Mouse (Mus musculus): Measurements from ENCODE around the gene Hdgf. TPM values are rescaled to one million over a fixed set of nuclear protein-coding genes. Genes with fewer than 3 reads are reported as not detected.

Hdgf gene
- 31.6 TPM for polyA plus RNA-seq (2017; shearing (Covaris generic))

GRCm38 (mm10) chr3:87905880-87906485 is at the start of gene Hdgf:
Gene Hdgf (plus strand): TSS chr3:87906321.

GRCm38 (mm10) chr3:87885281-87886003 is 20.7 kb upstream of the Hdgf start, which contains the start of gene Prcc:
Gene Prcc (minus strand): TSS chr3:87885608.

GRCm38 (mm10) chr3:87919336-87920108 is 13.4 kb downstream of the Hdgf start, which contains the start of gene Mrpl24:
Gene Mrpl24 (plus strand): TSS chr3:87919506.

GRCm38 (mm10) chr3:87930078-87930795 is 24.1 kb downstream of the Hdgf start, which contains the start of the genes Isg20l2 and Rrnad1:
Gene Isg20l2 (plus strand): TSS chr3:87930314.
Gene Rrnad1 (minus strand): TSS chr3:87930717.

GRCm38 (mm10) chr3:87948378-87949265 is 42.5 kb downstream of the Hdgf start, which contains the start of gene Crabp2:
Gene Crabp2 (plus strand): TSS chr3:87948666.

Other genes starting within 250 kb of the Hdgf start
- 0.62 TPM for gene Lrrc71, start 157.7 kb upstream of the Hdgf start, polyA plus RNA-seq (2017; shearing (Covaris generic))
- gene Ntrk1, start 111.2 kb upstream of the Hdgf start, polyA plus RNA-seq (2017; shearing (Covaris generic)), result not detected
- gene Insrr, start 109.4 kb upstream of the Hdgf start, polyA plus RNA-seq (2017; shearing (Covaris generic)), result 0.71 TPM
- 122 TPM for gene Pear1, start 82.0 kb upstream of the Hdgf start, polyA plus RNA-seq (2017; shearing (Covaris generic))
- 329 TPM for gene Sh2d2a, start 59.6 kb upstream of the Hdgf start, polyA plus RNA-seq (2017; shearing (Covaris generic))
- gene Prcc, start 20.7 kb upstream of the Hdgf start, polyA plus RNA-seq (2017; shearing (Covaris generic)), result 12.1 TPM
- 147 TPM for gene Mrpl24, start 13.2 kb downstream of the Hdgf start, polyA plus RNA-seq (2017; shearing (Covaris generic))
- 8.2 TPM for gene Isg20l2, start 24.0 kb downstream of the Hdgf start, polyA plus RNA-seq (2017; shearing (Covaris generic))
- 24.7 TPM for gene Rrnad1, start 24.4 kb downstream of the Hdgf start, polyA plus RNA-seq (2017; shearing (Covaris generic))
- gene Crabp2, start 42.3 kb downstream of the Hdgf start, polyA plus RNA-seq (2017; shearing (Covaris generic)), result not detected
- not detected for gene Nes, start 64.8 kb downstream of the Hdgf start, polyA plus RNA-seq (2017; shearing (Covaris generic))
- gene Bcan, start 93.9 kb downstream of the Hdgf start, polyA plus RNA-seq (2017; shearing (Covaris generic)), result not detected
- not detected for gene Hapln2, start 121.3 kb downstream of the Hdgf start, polyA plus RNA-seq (2017; shearing (Covaris generic))
- gene Gpatch4, start 136.8 kb downstream of the Hdgf start, polyA plus RNA-seq (2017; shearing (Covaris generic)), result 30.5 TPM
- 102 TPM for gene Naxe, start 152.2 kb downstream of the Hdgf start, polyA plus RNA-seq (2017; shearing (Covaris generic))
- not detected for gene Ttc24, start 172.0 kb downstream of the Hdgf start, polyA plus RNA-seq (2017; shearing (Covaris generic))
- 0.97 TPM for gene Iqgap3, start 175.7 kb downstream of the Hdgf start, polyA plus RNA-seq (2017; shearing (Covaris generic))
- gene Mef2d, start 236.1 kb downstream of the Hdgf start, polyA plus RNA-seq (2017; shearing (Covaris generic)), result 27.2 TPM

Data from activated CD4-positive, CD25-positive, alpha-beta regulatory T cell, adult 9 weeks (primary cell).